Mouse (Mus musculus) bone marrow, adult 2 months (tissue): Measurements from ENCODE around the gene Rhob.

ENCODE experiments used
- CTCF ChIP-seq: fragments of 200-500 bp; IDR thresholded peaks from 2 replicates; pipeline ENCODE4 v1.5.1; 2011; ENCODE audit warnings: low read length, control low read depth; ENCODE audit not compliant: control insufficient read depth, insufficient read depth
- POLR2A ChIP-seq: fragments of 200-500 bp; IDR thresholded peaks from 2 replicates; pipeline ENCODE4 v1.6.1; 2011; ENCODE audit warnings: low read depth, mild to moderate bottlenecking, control low read depth, low read length, borderline replicate concordance; ENCODE audit not compliant: control insufficient read depth

DNA sequence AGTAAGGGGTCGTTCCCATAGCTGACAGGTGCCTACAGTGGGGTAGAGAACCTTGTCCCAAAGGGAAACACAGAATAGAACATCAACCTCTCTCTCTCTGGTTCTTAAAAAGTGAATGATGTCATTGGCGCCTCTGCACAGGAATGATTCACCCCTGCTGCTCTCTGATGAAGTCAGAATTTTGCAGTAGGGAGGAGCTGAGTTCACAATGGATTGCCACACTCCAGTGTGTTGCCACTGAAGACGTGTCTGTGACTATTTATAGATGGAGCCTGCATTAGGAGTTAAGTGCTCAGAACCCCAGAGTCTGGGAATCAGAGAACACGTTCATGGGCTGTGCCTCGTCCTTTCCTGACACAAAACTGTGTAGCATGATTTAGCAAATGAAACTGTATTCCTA lies 9.9 kb upstream of the Rhob start:
- TF ChIP-seq CTCF = no peak
- no peak for TF ChIP-seq POLR2A
